Mouse (Mus musculus): ENCODE measurements around the gene Rrn3.

DNA sequence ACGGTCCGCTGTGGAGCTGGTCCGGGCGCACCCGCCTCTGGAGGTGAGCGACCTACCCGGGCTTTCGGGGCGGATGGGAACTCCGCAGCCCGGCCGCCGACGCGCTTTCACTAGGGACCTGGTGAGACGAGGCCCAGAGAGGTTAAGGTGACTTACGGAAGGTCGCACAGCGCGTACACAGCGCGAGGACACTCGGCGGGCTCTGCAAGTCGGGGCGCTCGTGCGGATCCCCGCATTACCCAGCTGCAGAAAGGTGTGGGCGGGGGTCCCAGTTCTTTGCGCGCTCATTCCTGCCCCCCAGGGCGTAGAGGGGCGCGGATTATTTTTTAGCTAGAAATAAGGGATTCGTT lies 38.9 kb downstream of the Rrn3 start:
- no peak for TF ChIP-seq EP300 (IDR thresholded peaks at IDR 0.05; ENCODE audit: low read depth in 1 of 2, low read length in 2 of 2)
- TF ChIP-seq CTCF (IDR thresholded peaks at IDR 0.05 in 2 of 3, conservative IDR thresholded peaks at IDR 0.05 in 1 of 3; ENCODE audit: control insufficient read depth in 1 of 3, insufficient read depth in 1 of 3, low read depth in 2 of 3, low read length in 3 of 3, poor library complexity in 1 of 3, severe bottlenecking in 1 of 3): no peak
- TF ChIP-seq MEF2A (IDR thresholded peaks at IDR 0.05; ENCODE audit: extremely low read depth, insufficient replicate concordance, low read depth, low read length, poor library complexity, severe bottlenecking): no peak
- TF ChIP-seq ZMIZ1 (IDR thresholded peaks at IDR 0.05; ENCODE audit: low read depth, low read length): no peak
